Mouse (Mus musculus): ENCODE data around the gene Nrxn3. TPM values are rescaled to one million over a fixed set of nuclear protein-coding genes. Genes with fewer than 3 reads are reported as not detected.

Nrxn3 gene
- polyA plus RNA-seq, 1 experiment: 0.19 TPM

- DNase-seq: no peak
- Histone ChIP-seq H3K36me3 (ENCODE audit: control insufficient read depth, insufficient read depth, low read length) (no peaks in the 10 kb centered on the region), H3K27me3 (ENCODE audit: control insufficient read depth, insufficient read depth, low read length) (no peaks in the 10 kb centered on the region), H3K4me3 (ENCODE audit: control insufficient read depth, insufficient read depth, low read length) (no peak overlapping the region), H3K4me1 (replicated peaks; ENCODE audit: control insufficient read depth, insufficient read depth, low read length) (no peaks in the 10 kb centered on the region), H3K27ac (ENCODE audit: control insufficient read depth, insufficient read depth, low read length) (no peak overlapping the region)
- WGBS: 33% methylated on average over 3 of the region's 3 CpGs
- TF ChIP-seq POLR2A (IDR thresholded peaks at IDR 0.05; ENCODE audit: control insufficient read depth, extremely low read depth, insufficient read depth, low read length, poor library complexity): no peak
- no peak for TF ChIP-seq CTCF (IDR thresholded peaks at IDR 0.05; ENCODE audit: borderline replicate concordance, control insufficient read depth, extremely low read depth, insufficient read depth, low read length, poor library complexity)
Observed at GRCm38 (mm10) chr12:88722031-88722690, 515 bp upstream of the Nrxn3 start.

GRCm38 (mm10) chr12:88726316-88726715, 3.6 kb downstream of the Nrxn3 start:
- Histone ChIP-seq H3K27me3 (ENCODE audit: control insufficient read depth, insufficient read depth, low read length) (no peaks in the 10 kb centered on the region), H3K4me1 (replicated peaks; ENCODE audit: control insufficient read depth, insufficient read depth, low read length) (no peaks in the 10 kb centered on the region), H3K4me3 (ENCODE audit: control insufficient read depth, insufficient read depth, low read length) (no peak overlapping the region), H3K36me3 (ENCODE audit: control insufficient read depth, insufficient read depth, low read length) (no peaks in the 10 kb centered on the region), H3K27ac (ENCODE audit: control insufficient read depth, insufficient read depth, low read length) (no peak overlapping the region)
- DNase-seq: no peak
- 96% methylated on average over 13 of the region's 13 CpGs for WGBS
- no peak for TF ChIP-seq POLR2A (IDR thresholded peaks at IDR 0.05; ENCODE audit: control insufficient read depth, extremely low read depth, insufficient read depth, low read length, poor library complexity)

- Histone ChIP-seq H3K27ac (ENCODE audit: control insufficient read depth, insufficient read depth, low read length) (no peak overlapping the region), H3K27me3 (ENCODE audit: control insufficient read depth, insufficient read depth, low read length) (no peaks in the 10 kb centered on the region), H3K4me1 (replicated peaks; ENCODE audit: control insufficient read depth, insufficient read depth, low read length) (no peaks in the 10 kb centered on the region), H3K36me3 (ENCODE audit: control insufficient read depth, insufficient read depth, low read length) (no peaks in the 10 kb centered on the region), H3K4me3 (ENCODE audit: control insufficient read depth, insufficient read depth, low read length) (no peak overlapping the region)
- no peak for DNase-seq
- WGBS: 94% methylated on average over 6 of the region's 6 CpGs
- TF ChIP-seq CTCF (IDR thresholded peaks at IDR 0.05; ENCODE audit: borderline replicate concordance, control insufficient read depth, extremely low read depth, insufficient read depth, low read length, poor library complexity) (no peak), POLR2A (IDR thresholded peaks at IDR 0.05; ENCODE audit: control insufficient read depth, extremely low read depth, insufficient read depth, low read length, poor library complexity) (no peak)
Observed at GRCm38 (mm10) chr12:88726755-88727154, 4.1 kb downstream of the Nrxn3 start.

DNA sequence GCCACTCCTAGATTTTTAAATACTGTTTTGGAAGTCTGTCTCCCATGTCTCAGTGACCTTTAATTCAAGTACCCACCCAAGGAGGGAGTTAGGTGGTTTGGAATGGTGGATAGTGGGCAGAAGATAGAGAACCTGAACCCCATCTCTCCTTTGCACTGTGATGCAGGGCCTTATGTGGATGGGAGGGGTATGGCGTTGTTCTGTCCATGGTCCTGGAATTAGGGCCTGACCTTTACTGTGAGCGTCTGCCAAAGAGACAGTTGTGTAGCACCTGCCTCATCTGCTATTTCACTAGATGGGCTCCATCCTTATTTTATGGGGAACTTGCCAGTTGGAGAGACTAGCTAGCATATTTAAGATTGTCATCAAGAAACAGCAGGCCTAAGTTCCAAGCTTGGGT, 8.0 kb downstream of the Nrxn3 start:
- no peak for TF ChIP-seq CTCF (IDR thresholded peaks at IDR 0.05; ENCODE audit: borderline replicate concordance, control insufficient read depth, extremely low read depth, insufficient read depth, low read length, poor library complexity)
- Histone ChIP-seq H3K27me3 (ENCODE audit: control insufficient read depth, insufficient read depth, low read length) (no peaks in the 10 kb centered on the region), H3K27ac (ENCODE audit: control insufficient read depth, insufficient read depth, low read length) (no peak overlapping the region), H3K4me3 (ENCODE audit: control insufficient read depth, insufficient read depth, low read length) (no peak overlapping the region), H3K4me1 (replicated peaks; ENCODE audit: control insufficient read depth, insufficient read depth, low read length) (no peaks in the 10 kb centered on the region), H3K36me3 (ENCODE audit: control insufficient read depth, insufficient read depth, low read length) (no peaks in the 10 kb centered on the region)
- DNase-seq: no peak
- 60% methylated on average over 2 of the region's 2 CpGs for WGBS

GRCm38 (mm10) chr12:88735045-88735444, 12.4 kb downstream of the Nrxn3 start:
- no peaks in the 10 kb centered on the region for H3K27me3 ChIP-seq (ENCODE audit: control insufficient read depth, insufficient read depth, low read length)
- H3K4me1 ChIP-seq (replicated peaks; ENCODE audit: control insufficient read depth, insufficient read depth, low read length): no peaks in the 10 kb centered on the region
- DNase-seq: no peak
- 60% methylated on average over 1 of the region's 1 CpGs for WGBS
- TF ChIP-seq CTCF (IDR thresholded peaks at IDR 0.05; ENCODE audit: borderline replicate concordance, control insufficient read depth, extremely low read depth, insufficient read depth, low read length, poor library complexity): no peak
- H3K36me3 ChIP-seq (ENCODE audit: control insufficient read depth, insufficient read depth, low read length): no peaks in the 10 kb centered on the region
- no peak overlapping the region for H3K4me3 ChIP-seq (ENCODE audit: control insufficient read depth, insufficient read depth, low read length)
- no peak overlapping the region for H3K27ac ChIP-seq (ENCODE audit: control insufficient read depth, insufficient read depth, low read length)

- Histone ChIP-seq H3K27me3 (ENCODE audit: control insufficient read depth, insufficient read depth, low read length) (no peaks in the 10 kb centered on the region), H3K27ac (ENCODE audit: control insufficient read depth, insufficient read depth, low read length) (no peak overlapping the region), H3K4me1 (replicated peaks; ENCODE audit: control insufficient read depth, insufficient read depth, low read length) (no peaks in the 10 kb centered on the region), H3K36me3 (ENCODE audit: control insufficient read depth, insufficient read depth, low read length) (no peaks in the 10 kb centered on the region), H3K4me3 (ENCODE audit: control insufficient read depth, insufficient read depth, low read length) (no peak overlapping the region)
- WGBS: 74% methylated on average over 4 of the region's 4 CpGs
- DNase-seq: no peak
- no peak for TF ChIP-seq POLR2A (IDR thresholded peaks at IDR 0.05; ENCODE audit: control insufficient read depth, extremely low read depth, insufficient read depth, low read length, poor library complexity)
- no peak for TF ChIP-seq CTCF (IDR thresholded peaks at IDR 0.05; ENCODE audit: borderline replicate concordance, control insufficient read depth, extremely low read depth, insufficient read depth, low read length, poor library complexity)
Observed at GRCm38 (mm10) chr12:88737081-88737480, 14.4 kb downstream of the Nrxn3 start.

DNA sequence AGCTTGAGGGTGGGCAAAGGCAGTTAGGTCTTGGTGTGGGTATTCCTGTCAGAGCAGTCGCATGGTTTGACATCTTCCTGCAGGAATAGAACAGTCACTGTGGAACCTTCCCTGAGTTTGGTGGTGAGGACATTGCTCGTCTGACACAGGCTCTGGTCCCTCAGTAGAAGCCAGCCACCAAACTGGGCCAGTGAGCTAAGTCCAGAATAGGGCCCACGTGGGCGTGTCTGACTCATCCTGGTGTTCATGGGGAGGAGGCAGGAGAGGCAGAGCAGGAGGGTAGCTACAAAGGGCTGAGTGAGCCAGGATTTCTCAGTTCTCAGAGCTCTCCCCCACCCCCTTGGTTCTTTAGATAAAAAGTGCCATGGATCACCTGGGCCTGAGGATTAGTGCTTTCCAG, 15.9 kb downstream of the Nrxn3 start:
- WGBS: 70% methylated on average over 4 of the region's 4 CpGs

More for the DNA sequence above, 15.9 kb downstream of the Nrxn3 start:
- Histone ChIP-seq H3K27ac (ENCODE audit: control insufficient read depth, insufficient read depth, low read length) (no peak overlapping the region), H3K4me3 (ENCODE audit: control insufficient read depth, insufficient read depth, low read length) (no peak overlapping the region), H3K27me3 (ENCODE audit: control insufficient read depth, insufficient read depth, low read length) (no peaks in the 10 kb centered on the region), H3K4me1 (replicated peaks; ENCODE audit: control insufficient read depth, insufficient read depth, low read length) (no peaks in the 10 kb centered on the region), H3K36me3 (ENCODE audit: control insufficient read depth, insufficient read depth, low read length) (no peaks in the 10 kb centered on the region)
- no peak for DNase-seq
- TF ChIP-seq CTCF (IDR thresholded peaks at IDR 0.05; ENCODE audit: borderline replicate concordance, control insufficient read depth, extremely low read depth, insufficient read depth, low read length, poor library complexity): no peak
- no peak for TF ChIP-seq POLR2A (IDR thresholded peaks at IDR 0.05; ENCODE audit: control insufficient read depth, extremely low read depth, insufficient read depth, low read length, poor library complexity)

All from thymus, adult 2 months (tissue).